Mouse (Mus musculus): Measurements from ENCODE around the gene Zbed6. TPM values are rescaled to one million over a fixed set of nuclear protein-coding genes. Genes with fewer than 3 reads are reported as not detected.
A peak's percentile ranks its signal among the peaks of the same experiment; 100 is the strongest.
"Not testable (repeated sequence)": the region's sequence is repeated elsewhere in the genome, so short reads cannot be mapped to it uniquely, and the experiment has no call there.

The Zbed6 gene
- total RNA-seq (2021) (1 to 10 TPM; 3.2 to 3.3 TPM), polyA plus RNA-seq (2012; rRNA removed) (2.3 and 5.5 TPM in 2 replicates)
- long read RNA-seq: 0 reads

DNA sequence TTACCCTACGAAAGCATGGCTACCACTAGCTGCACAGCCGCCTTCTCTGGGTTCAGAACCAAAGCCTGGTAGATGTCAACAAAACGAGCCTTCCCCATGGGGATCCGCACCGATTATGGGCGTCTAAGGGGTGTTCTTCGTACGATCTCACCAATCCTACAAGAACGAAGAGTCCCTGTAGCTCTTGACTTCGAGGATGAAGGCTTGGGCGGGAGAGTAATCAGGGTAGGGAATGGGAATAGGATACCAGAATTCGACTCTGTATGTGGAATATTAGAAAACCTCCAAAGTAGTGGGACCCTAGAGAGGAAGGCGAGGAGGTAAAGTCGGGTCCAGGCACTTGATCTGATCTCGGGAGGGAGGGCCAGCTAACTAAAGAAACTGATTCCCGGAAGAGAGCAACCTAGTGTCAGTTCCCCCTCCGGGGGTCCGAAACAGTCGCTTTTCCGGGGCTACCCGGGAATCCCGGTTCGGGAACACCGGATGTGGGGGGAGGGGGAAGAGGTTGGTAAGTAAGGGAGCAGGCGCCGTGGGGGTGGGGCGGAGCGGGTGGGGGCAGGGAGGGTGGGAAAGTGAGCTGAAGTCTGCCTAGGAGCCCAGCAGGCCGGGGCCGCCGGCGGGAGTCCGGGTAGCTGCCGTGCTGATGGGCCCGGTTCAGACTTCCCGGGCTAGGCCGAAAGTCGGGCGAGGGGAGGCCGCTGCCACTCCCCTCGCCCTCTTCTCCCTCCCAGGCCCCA, at the start of gene Zbed6:
Gene Zbed6 (minus strand): TSS at position 420 of the 737 bp plus-strand sequence.
- H3K79me2 ChIP-seq (replicated peaks; ENCODE audit: control insufficient read depth, insufficient read depth, low read length): peaks cover 10% of the 10 kb centered on the region
- peaks cover 44% of the 10 kb centered on the region for H3K36me3 ChIP-seq (ENCODE audit: control insufficient read depth, insufficient read depth, low read length)
- DNase-seq: peak in 1 of 2 experiments; percentile 31
- TF ChIP-seq CTCF (IDR thresholded peaks at IDR 0.05): no peak
- H3K4me1 ChIP-seq (ENCODE audit: control insufficient read depth, insufficient read depth, low read length): peaks cover 16% of the 10 kb centered on the region
- intact Hi-C loops (cut with DNase I): no loop called here
- peak within 1 kb of the TSS; percentile 85 for H3K27ac ChIP-seq
- H3K9ac ChIP-seq (ENCODE audit: low read depth, low read length): peak within 1 kb of the TSS; percentile 91
- H3K27me3 ChIP-seq (ENCODE audit: control insufficient read depth, insufficient read depth, low read length): no peaks in the 10 kb centered on the region
- H3K4me3 ChIP-seq: peak within 1 kb of the TSS; percentile 86
- 1% methylated on average over 41 of the region's 41 CpGs for WGBS

DNA sequence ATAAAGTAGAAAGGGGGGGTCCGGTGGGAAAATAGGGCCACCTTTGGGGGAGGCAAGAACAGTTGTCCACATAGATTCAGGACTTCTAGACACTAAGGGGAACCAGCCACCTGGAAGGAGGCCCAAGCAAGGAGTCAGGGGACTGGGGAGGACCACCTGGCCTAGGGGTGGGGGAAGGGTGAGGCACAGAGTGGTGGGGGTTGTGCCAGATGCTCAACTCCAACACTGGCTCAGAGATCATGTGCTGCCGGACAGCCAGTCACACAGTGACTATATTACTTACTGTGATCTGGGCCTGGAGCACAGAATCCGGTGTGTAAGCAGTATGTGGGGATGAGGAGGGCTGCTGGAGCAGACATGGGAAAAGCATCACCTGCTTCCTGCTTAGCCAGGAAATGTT, 48.6 kb upstream of the Zbed6 start:
- Histone ChIP-seq H3K36me3 (ENCODE audit: control insufficient read depth, insufficient read depth, low read length) (no peaks in the 10 kb centered on the region), H3K27ac (no peak overlapping the region), H3K27me3 (ENCODE audit: control insufficient read depth, insufficient read depth, low read length) (no peaks in the 10 kb centered on the region), H3K79me2 (replicated peaks; ENCODE audit: control insufficient read depth, insufficient read depth, low read length) (no peaks in the 10 kb centered on the region), H3K9ac (ENCODE audit: low read depth, low read length) (no peak overlapping the region), H3K4me1 (ENCODE audit: control insufficient read depth, insufficient read depth, low read length) (no peaks in the 10 kb centered on the region; the same call in 1 of the 2 replicates), H3K4me3 (no peak overlapping the region)
- DNase-seq: no peak
- intact Hi-C loops (cut with DNase I): no loop called here
- 78% methylated on average over 3 of the region's 3 CpGs for WGBS
- TF ChIP-seq CTCF (IDR thresholded peaks at IDR 0.05) (no peak), POLR2A (IDR thresholded peaks at IDR 0.05; ENCODE audit: insufficient read depth, low read depth, low read length) (no peak), EP300 (IDR thresholded peaks at IDR 0.05; ENCODE audit: insufficient read depth, low read depth, low read length) (no peak)

DNA sequence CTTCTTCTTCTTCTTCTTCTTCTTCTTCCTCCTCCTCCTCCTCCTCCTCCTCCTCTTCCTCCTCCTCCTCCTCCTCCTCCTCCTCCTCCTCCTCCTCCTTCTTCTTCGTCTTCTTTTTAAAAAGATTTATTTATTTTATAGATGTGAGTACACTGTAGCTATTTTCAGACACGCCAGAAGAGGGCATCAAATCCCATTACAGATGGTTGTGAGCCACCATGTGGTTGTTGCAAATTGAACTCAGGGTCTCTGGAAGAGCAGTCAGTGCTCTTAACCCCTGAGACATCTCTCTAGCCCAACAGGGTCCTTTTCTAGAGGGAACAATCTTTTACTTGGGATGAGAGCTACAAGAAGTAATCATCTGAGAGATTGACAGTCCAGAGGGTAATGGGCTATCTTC, 41.1 kb upstream of the Zbed6 start:
- 25% methylated on average over 1 of the region's 2 CpGs for WGBS
- H3K79me2 ChIP-seq (replicated peaks; ENCODE audit: control insufficient read depth, insufficient read depth, low read length); DNase-seq; H3K9ac ChIP-seq (ENCODE audit: low read depth, low read length); H3K27ac ChIP-seq; intact Hi-C loops (cut with DNase I); H3K36me3 ChIP-seq (ENCODE audit: control insufficient read depth, insufficient read depth, low read length); H3K27me3 ChIP-seq (ENCODE audit: control insufficient read depth, insufficient read depth, low read length); H3K4me1 ChIP-seq (ENCODE audit: control insufficient read depth, insufficient read depth, low read length); H3K4me3 ChIP-seq: not testable (repeated sequence)
- peak; percentile 56 for TF ChIP-seq CTCF (IDR thresholded peaks at IDR 0.05)

DNA sequence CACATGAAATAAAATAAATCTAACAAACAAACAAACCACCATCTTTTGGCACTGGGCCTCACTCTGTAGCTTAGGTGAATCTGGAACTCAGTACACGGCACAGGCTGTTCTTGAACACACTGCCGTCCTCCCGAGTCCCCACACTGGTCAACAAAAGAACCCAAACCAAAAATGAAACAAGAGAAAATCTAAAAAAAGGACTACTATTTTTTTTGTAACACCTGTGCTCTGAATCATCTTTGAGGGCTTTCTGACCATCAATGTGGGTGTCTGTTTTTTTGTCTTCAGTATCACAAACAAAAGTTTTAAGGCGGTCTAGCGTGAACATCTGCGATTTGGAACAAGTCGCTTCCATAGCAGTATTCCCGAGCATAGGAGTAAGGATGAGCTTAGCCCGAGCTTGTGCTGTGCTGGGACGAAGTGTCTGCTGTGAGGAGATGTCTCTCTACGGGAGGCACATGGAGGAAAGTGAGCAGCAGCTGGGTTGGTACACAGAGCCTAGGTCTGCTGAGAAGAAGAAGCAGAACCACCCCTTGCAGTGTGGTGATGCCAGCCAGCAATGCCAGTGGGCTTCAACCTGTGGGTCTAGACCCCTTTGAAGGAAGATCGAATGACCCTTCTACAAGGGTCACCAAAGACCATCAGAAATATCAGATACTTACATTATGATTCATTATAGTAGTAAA, 37.4 kb upstream of the Zbed6 start:
- WGBS: 95% methylated on average over 12 of the region's 12 CpGs
- Histone ChIP-seq H3K36me3 (ENCODE audit: control insufficient read depth, insufficient read depth, low read length) (no peaks in the 10 kb centered on the region), H3K27ac (no peak overlapping the region), H3K9ac (ENCODE audit: low read depth, low read length) (no peak overlapping the region), H3K4me3 (no peak overlapping the region), H3K4me1 (ENCODE audit: control insufficient read depth, insufficient read depth, low read length) (peaks cover 12% of the 10 kb centered on the region), H3K79me2 (replicated peaks; ENCODE audit: control insufficient read depth, insufficient read depth, low read length) (no peaks in the 10 kb centered on the region), H3K27me3 (ENCODE audit: control insufficient read depth, insufficient read depth, low read length) (no peaks in the 10 kb centered on the region)
- TF ChIP-seq POLR2A (IDR thresholded peaks at IDR 0.05; ENCODE audit: insufficient read depth, low read depth, low read length) (no peak), EP300 (IDR thresholded peaks at IDR 0.05; ENCODE audit: insufficient read depth, low read depth, low read length) (no peak), CTCF (IDR thresholded peaks at IDR 0.05) (no peak)
- intact Hi-C loops (cut with DNase I): no loop called here
- no peak for DNase-seq

DNA sequence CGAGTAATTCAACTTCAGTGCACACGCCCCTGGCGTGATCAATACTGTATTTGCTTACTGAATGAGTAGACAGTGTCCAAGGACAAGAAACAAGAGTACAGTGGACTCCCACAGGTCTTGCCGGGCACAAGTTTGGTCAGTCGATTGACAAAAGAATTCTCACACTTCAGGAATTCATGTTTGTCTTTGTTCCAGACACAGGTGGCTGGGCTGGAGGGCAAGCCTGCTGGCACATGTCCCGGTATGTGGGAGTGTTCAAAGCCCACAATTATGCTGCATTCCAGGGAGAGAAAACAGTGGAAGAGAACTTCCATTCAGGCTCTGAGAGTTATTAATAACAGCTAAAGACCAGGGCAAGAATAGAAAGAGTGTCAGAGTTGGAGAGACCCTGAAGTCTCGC, 35.2 kb upstream of the Zbed6 start:
- WGBS: 21% methylated on average over 7 of the region's 7 CpGs
- Histone ChIP-seq H3K4me3 (no peak overlapping the region), H3K27me3 (ENCODE audit: control insufficient read depth, insufficient read depth, low read length) (no peaks in the 10 kb centered on the region), H3K27ac (0 out of 2 replicates have a peak overlapping the region, but pooled peaks have one; percentile 4), H3K79me2 (replicated peaks; ENCODE audit: control insufficient read depth, insufficient read depth, low read length) (no peaks in the 10 kb centered on the region), H3K9ac (ENCODE audit: low read depth, low read length) (no peak overlapping the region), H3K36me3 (ENCODE audit: control insufficient read depth, insufficient read depth, low read length) (no peaks in the 10 kb centered on the region), H3K4me1 (ENCODE audit: control insufficient read depth, insufficient read depth, low read length) (peaks cover 12% of the 10 kb centered on the region)
- no peak for TF ChIP-seq EP300 (IDR thresholded peaks at IDR 0.05; ENCODE audit: insufficient read depth, low read depth, low read length)
- TF ChIP-seq POLR2A (IDR thresholded peaks at IDR 0.05; ENCODE audit: insufficient read depth, low read depth, low read length): no peak
- no peak for TF ChIP-seq CTCF (IDR thresholded peaks at IDR 0.05)
- DNase-seq: peak in 1 of 2 experiments; percentile 28
- intact Hi-C loops (cut with DNase I): no loop called here

DNA sequence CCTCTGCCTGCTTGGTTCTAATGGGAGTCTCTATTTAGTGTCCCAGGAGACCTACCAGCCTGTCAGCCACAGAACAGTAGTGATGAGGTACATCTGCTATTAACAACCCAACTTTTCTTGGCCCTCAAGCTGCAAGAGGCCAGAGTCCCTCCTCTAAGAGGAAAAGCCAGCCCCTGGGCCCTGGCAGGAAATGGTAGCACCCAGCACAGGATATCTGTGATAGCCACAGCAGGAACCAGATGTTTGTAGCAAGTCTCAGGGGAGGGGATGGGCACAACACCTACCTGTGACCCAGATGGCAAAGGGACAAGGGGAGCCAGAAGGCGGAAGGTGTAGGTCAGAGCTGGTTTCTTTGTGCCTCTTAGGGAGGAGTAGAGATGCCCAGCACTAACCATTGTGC, 34.2 kb upstream of the Zbed6 start:
- no peaks in the 10 kb centered on the region for H3K36me3 ChIP-seq (ENCODE audit: control insufficient read depth, insufficient read depth, low read length)
- intact Hi-C loops (cut with DNase I): no loop called here
- peak in 1 of 2 experiments; percentile 56 for DNase-seq
- no peaks in the 10 kb centered on the region for H3K79me2 ChIP-seq (replicated peaks; ENCODE audit: control insufficient read depth, insufficient read depth, low read length)
- no peak overlapping the region for H3K27ac ChIP-seq
- no peaks in the 10 kb centered on the region for H3K27me3 ChIP-seq (ENCODE audit: control insufficient read depth, insufficient read depth, low read length)
- H3K9ac ChIP-seq (ENCODE audit: low read depth, low read length): no peak overlapping the region
- 55% methylated on average over 1 of the region's 1 CpGs for WGBS
- peaks cover 12% of the 10 kb centered on the region for H3K4me1 ChIP-seq (ENCODE audit: control insufficient read depth, insufficient read depth, low read length)
- no peak for TF ChIP-seq POLR2A (IDR thresholded peaks at IDR 0.05; ENCODE audit: insufficient read depth, low read depth, low read length)
- TF ChIP-seq EP300 (IDR thresholded peaks at IDR 0.05; ENCODE audit: insufficient read depth, low read depth, low read length): no peak
- TF ChIP-seq CTCF (IDR thresholded peaks at IDR 0.05): no peak
- H3K4me3 ChIP-seq: no peak overlapping the region

All from heart, adult 2 months (tissue).